Mouse (Mus musculus): ENCODE results near the gene Eef1akmt3. TPM values are rescaled to one million over a fixed set of nuclear protein-coding genes. Genes with fewer than 3 reads are reported as not detected.

Eef1akmt3 gene
- polyA plus RNA-seq, 1 experiment from 2014 or later: 0.23 TPM

GRCm38 (mm10) chr10:126985127-126985526 lies 56.2 kb downstream of the Eef1akmt3 start:
- Histone ChIP-seq H3K27ac (ENCODE audit: low read depth, low read length) (no peak overlapping the region), H3K36me3 (ENCODE audit: control insufficient read depth, insufficient read depth, low read length) (no peaks in the 10 kb centered on the region), H3K27me3 (replicated peaks; ENCODE audit: control insufficient read depth, insufficient read depth, low read length) (no peaks in the 10 kb centered on the region), H3K9ac (ENCODE audit: low read depth, low read length) (no peak overlapping the region), H3K4me2 (ENCODE audit: low read length) (peak overlapping the region; percentile 25; the same call in 1 of the 2 replicates), H3K4me3 (ENCODE audit: low read length) (no peak overlapping the region), H3K4me1 (ENCODE audit: control insufficient read depth, insufficient read depth, low read depth, low read length) (peaks cover 83% of the 10 kb centered on the region), H3K9me3 (ENCODE audit: control insufficient read depth, low read length) (no peaks in the 10 kb centered on the region)
- no peak for ATAC-seq
- WGBS: 82% methylated on average over 4 of the region's 4 CpGs

- no peak for ATAC-seq
- H3K4me3 ChIP-seq (ENCODE audit: low read length): no peak overlapping the region
- peaks cover 83% of the 10 kb centered on the region for H3K4me1 ChIP-seq (ENCODE audit: control insufficient read depth, insufficient read depth, low read depth, low read length)
- H3K27me3 ChIP-seq (replicated peaks; ENCODE audit: control insufficient read depth, insufficient read depth, low read length): no peaks in the 10 kb centered on the region
- no peaks in the 10 kb centered on the region for H3K36me3 ChIP-seq (ENCODE audit: control insufficient read depth, insufficient read depth, low read length)
- H3K9me3 ChIP-seq (ENCODE audit: control insufficient read depth, low read length): no peaks in the 10 kb centered on the region
- H3K9ac ChIP-seq (ENCODE audit: low read depth, low read length): peak overlapping the region; percentile 2; the same call in 1 of the 2 replicates
- H3K4me2 ChIP-seq (ENCODE audit: low read length): peak overlapping the region; percentile 25; the same call in 1 of the 2 replicates
- H3K27ac ChIP-seq (ENCODE audit: low read depth, low read length): 0 out of 2 replicates have a peak overlapping the region, but pooled peaks have one; percentile 4
- WGBS: 30% methylated on average over 5 of the region's 5 CpGs
These were observed 56.9 kb downstream of the Eef1akmt3 start for GRCm38 (mm10) chr10:126984189-126985004.

GRCm38 (mm10) chr10:126983193-126983725 lies 58.1 kb downstream of the Eef1akmt3 start:
- 55% methylated on average over 14 of the region's 14 CpGs for WGBS
- ATAC-seq: no peak
- peak overlapping the region; percentile 6; the same call in 1 of the 2 replicates for H3K4me3 ChIP-seq (ENCODE audit: low read length)
- peak overlapping the region; percentile 42 for H3K4me2 ChIP-seq (ENCODE audit: low read length)
- H3K9ac ChIP-seq (ENCODE audit: low read depth, low read length): peak overlapping the region; percentile 36; the same call in 1 of the 2 replicates
- H3K27ac ChIP-seq (ENCODE audit: low read depth, low read length): no peak overlapping the region
- H3K27me3 ChIP-seq (replicated peaks; ENCODE audit: control insufficient read depth, insufficient read depth, low read length): no peaks in the 10 kb centered on the region
- peaks cover 76% of the 10 kb centered on the region for H3K4me1 ChIP-seq (ENCODE audit: control insufficient read depth, insufficient read depth, low read depth, low read length)
- no peaks in the 10 kb centered on the region for H3K9me3 ChIP-seq (ENCODE audit: control insufficient read depth, low read length)
- no peaks in the 10 kb centered on the region for H3K36me3 ChIP-seq (ENCODE audit: control insufficient read depth, insufficient read depth, low read length)

- no peaks in the 10 kb centered on the region for H3K9me3 ChIP-seq (ENCODE audit: control insufficient read depth, low read length)
- peak overlapping the region; percentile 12; the same call in 1 of the 2 replicates for H3K4me3 ChIP-seq (ENCODE audit: low read length)
- H3K9ac ChIP-seq (ENCODE audit: low read depth, low read length): no peak overlapping the region
- ATAC-seq: no peak
- WGBS: 68% methylated on average over 3 of the region's 3 CpGs
- H3K27ac ChIP-seq (ENCODE audit: low read depth, low read length): no peak overlapping the region
- H3K4me1 ChIP-seq (ENCODE audit: control insufficient read depth, insufficient read depth, low read depth, low read length): peaks cover 68% of the 10 kb centered on the region
- no peaks in the 10 kb centered on the region for H3K36me3 ChIP-seq (ENCODE audit: control insufficient read depth, insufficient read depth, low read length)
- no peaks in the 10 kb centered on the region for H3K27me3 ChIP-seq (replicated peaks; ENCODE audit: control insufficient read depth, insufficient read depth, low read length)
- H3K4me2 ChIP-seq (ENCODE audit: low read length): peak overlapping the region; percentile 90
These were observed 59.6 kb downstream of the Eef1akmt3 start for GRCm38 (mm10) chr10:126981746-126982145.

MicroRNAs within 50 kb of the gene (microRNA counts, 519-probe panel; counts per million panel counts)
- microRNA mmu-miR-26a (2,230 counts per million, percentile 47 among the panel's probes with 10 or more counts), microRNA mmu-miR-546 (not detected)

Small RNA genes lying within 50 kb of the gene (microRNA-seq; reads per million reads assigned to microRNA genes)
- gene Mir26a-2 (22.3 reads per million, percentile 34 among the genes with 10 or more reads in this experiment), gene Mir546 (not detected)

Other genes starting within 250 kb of the Eef1akmt3 start
- gene Atp23, start 140.2 kb downstream of the Eef1akmt3 start, polyA plus RNA-seq (2015; fragmentation: Nextera tagmentation; extraction: Ambion mirVana): 14.5 and 17.2 TPM in 2 replicates
- 13.7 and 18.1 TPM in 2 replicates for gene Ctdsp2, start 62.8 kb downstream of the Eef1akmt3 start, polyA plus RNA-seq (2015; fragmentation: Nextera tagmentation; extraction: Ambion mirVana)
- 3.7 and 7.0 TPM in 2 replicates for gene Avil, start 40.8 kb downstream of the Eef1akmt3 start, polyA plus RNA-seq (2015; fragmentation: Nextera tagmentation; extraction: Ambion mirVana)
- gene Tsfm, start 10.7 kb downstream of the Eef1akmt3 start, polyA plus RNA-seq (2015; fragmentation: Nextera tagmentation; extraction: Ambion mirVana): 63.7 and 67.7 TPM in 2 replicates
- gene Mettl1, start 99 bp downstream of the Eef1akmt3 start, polyA plus RNA-seq (2015; fragmentation: Nextera tagmentation; extraction: Ambion mirVana): 23.2 and 24.2 TPM in 2 replicates
- gene Cyp27b1, start 6.7 kb upstream of the Eef1akmt3 start, polyA plus RNA-seq (2015; fragmentation: Nextera tagmentation; extraction: Ambion mirVana): 0.12 and 0.18 TPM in 2 replicates
- gene March9, start 18.7 kb upstream of the Eef1akmt3 start, polyA plus RNA-seq (2015; fragmentation: Nextera tagmentation; extraction: Ambion mirVana): 5.2 and 6.0 TPM in 2 replicates
- 669 and 724 TPM in 2 replicates for gene Cdk4, start 22.0 kb upstream of the Eef1akmt3 start, polyA plus RNA-seq (2015; fragmentation: Nextera tagmentation; extraction: Ambion mirVana)
- gene Tspan31, start 28.8 kb upstream of the Eef1akmt3 start, polyA plus RNA-seq (2015; fragmentation: Nextera tagmentation; extraction: Ambion mirVana): 123 TPM in 2 replicates
- 3.4 and 4.2 TPM in 2 replicates for gene Agap2, start 33.8 kb upstream of the Eef1akmt3 start, polyA plus RNA-seq (2015; fragmentation: Nextera tagmentation; extraction: Ambion mirVana)
- 135 and 138 TPM in 2 replicates for gene Os9, start 79.6 kb upstream of the Eef1akmt3 start, polyA plus RNA-seq (2015; fragmentation: Nextera tagmentation; extraction: Ambion mirVana)
- 59.0 and 74.1 TPM in 2 replicates for gene B4galnt1, start 123.7 kb upstream of the Eef1akmt3 start, polyA plus RNA-seq (2015; fragmentation: Nextera tagmentation; extraction: Ambion mirVana)
- 1.4 and 1.5 TPM in 2 replicates for gene Slc26a10, start 139.1 kb upstream of the Eef1akmt3 start, polyA plus RNA-seq (2015; fragmentation: Nextera tagmentation; extraction: Ambion mirVana)
- 29.0 and 29.1 TPM in 2 replicates for gene Arhgef25, start 148.6 kb upstream of the Eef1akmt3 start, polyA plus RNA-seq (2015; fragmentation: Nextera tagmentation; extraction: Ambion mirVana)
- 213 and 233 TPM in 2 replicates for gene Dtx3, start 154.2 kb upstream of the Eef1akmt3 start, polyA plus RNA-seq (2015; fragmentation: Nextera tagmentation; extraction: Ambion mirVana)
- gene Pip4k2c, start 170.1 kb upstream of the Eef1akmt3 start, polyA plus RNA-seq (2015; fragmentation: Nextera tagmentation; extraction: Ambion mirVana): 20.5 and 20.7 TPM in 2 replicates
- gene Kif5a, start 221.8 kb upstream of the Eef1akmt3 start, polyA plus RNA-seq (2015; fragmentation: Nextera tagmentation; extraction: Ambion mirVana): 115 and 130 TPM in 2 replicates
- 355 and 358 TPM in 2 replicates for gene Dctn2, start 224.9 kb upstream of the Eef1akmt3 start, polyA plus RNA-seq (2015; fragmentation: Nextera tagmentation; extraction: Ambion mirVana)
- 11.2 and 11.5 TPM in 2 replicates for gene Mbd6, start 247.5 kb upstream of the Eef1akmt3 start, polyA plus RNA-seq (2015; fragmentation: Nextera tagmentation; extraction: Ambion mirVana)

All from hindbrain, embryonic 16.5 days (tissue).